25 mouse cellular contexts compared by ENCODE assay signal in the genomic region with DNA sequence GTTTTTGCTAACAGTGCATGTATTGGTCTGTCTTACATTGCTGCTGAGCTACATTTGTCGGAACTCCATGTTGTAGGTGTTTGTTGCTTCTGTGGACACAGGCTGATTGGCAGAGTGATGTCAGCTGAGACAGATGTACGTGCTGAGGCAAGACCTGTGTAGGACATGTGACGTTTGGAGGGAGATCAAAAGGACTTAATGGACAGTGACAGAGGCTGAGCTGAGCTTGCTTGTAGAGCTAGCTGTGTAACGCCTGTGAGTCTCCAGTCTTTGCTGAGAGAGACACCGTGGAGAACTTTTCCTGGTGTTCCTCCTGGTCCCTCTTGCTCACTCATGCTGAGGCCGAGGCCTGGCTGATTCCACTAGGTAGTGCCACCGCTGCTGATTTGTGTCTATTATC.
"Had no signal": no experiment of that assay in that cellular context is flagged by ENCODE, and none has a peak within 500 bp of the region (broad histone marks: within the 10 kb centered on the region; RNA-seq: fewer than 3 reads in every experiment).

No protein-coding gene starts in this region.

- H3K9ac ChIP-seq: embryonic facial prominence, embryonic 12.5 days; embryonic facial prominence, embryonic 13.5 days; embryonic facial prominence, embryonic 15.5 days; forebrain, embryonic 12.5 days; forebrain, embryonic 13.5 days; forebrain, embryonic 15.5 days; forebrain, postnatal 0 days had no signal

- H3K4me1 ChIP-seq: embryonic facial prominence, embryonic 10.5 days; embryonic facial prominence, embryonic 12.5 days; embryonic facial prominence, embryonic 13.5 days; embryonic facial prominence, embryonic 15.5 days; forebrain, embryonic 10.5 days; forebrain, embryonic 12.5 days; forebrain, embryonic 13.5 days; forebrain, embryonic 15.5 days had no signal

- H3K36me3 ChIP-seq: embryonic facial prominence, embryonic 10.5 days; embryonic facial prominence, embryonic 12.5 days; embryonic facial prominence, embryonic 13.5 days; embryonic facial prominence, embryonic 15.5 days; forebrain, embryonic 10.5 days; forebrain, embryonic 12.5 days; forebrain, embryonic 15.5 days had no signal

- H3K27ac ChIP-seq: embryonic facial prominence, embryonic 10.5 days; embryonic facial prominence, embryonic 12.5 days; embryonic facial prominence, embryonic 13.5 days; embryonic facial prominence, embryonic 15.5 days; forebrain, embryonic 10.5 days; forebrain, embryonic 12.5 days; forebrain, embryonic 13.5 days; forebrain, embryonic 15.5 days; gastrocnemius, adult 2 months had no signal

- H3K4me3 ChIP-seq: embryonic facial prominence, embryonic 10.5 days; embryonic facial prominence, embryonic 12.5 days; embryonic facial prominence, embryonic 13.5 days; embryonic facial prominence, embryonic 15.5 days; erythroblast, embryonic 14.5 days; forebrain, embryonic 10.5 days; forebrain, embryonic 12.5 days; forebrain, embryonic 13.5 days; forebrain, embryonic 15.5 days; gastrocnemius, adult 2 months had no signal

- H3K27me3 ChIP-seq: embryonic facial prominence, embryonic 12.5 days; embryonic facial prominence, embryonic 13.5 days; embryonic facial prominence, embryonic 15.5 days; forebrain, embryonic 12.5 days; forebrain, embryonic 13.5 days; forebrain, embryonic 15.5 days had no signal

- DNase-seq: cerebellum, adult 2 months; cerebellum, adult 8-10 months; cerebellum, adult 9-10 months; cerebellum, adult 9-11 months; cerebellum, postnatal 10 days; cerebellum, postnatal 14 days; cerebellum, postnatal 25 days; cerebellum, postnatal 36 days; embryo, embryonic 11 days; forebrain, postnatal 0 days; gastrocnemius, adult 2 months; gastrocnemius, postnatal 10 days; gastrocnemius, postnatal 14 days; gastrocnemius, postnatal 25 days; gastrocnemius, postnatal 36 days; heart, adult 18-20 months had no signal

- H3K9me3 ChIP-seq: embryonic facial prominence, embryonic 10.5 days; embryonic facial prominence, embryonic 12.5 days; embryonic facial prominence, embryonic 13.5 days; embryonic facial prominence, embryonic 15.5 days; forebrain, embryonic 10.5 days; forebrain, embryonic 12.5 days; forebrain, embryonic 13.5 days; forebrain, embryonic 15.5 days had no signal
